Mouse (Mus musculus): ENCODE measurements at regions not wholly inside any gene's neighbourhood (a gene's known extent, or its start where the extent isn't known, plus 50 kb on each side); places are given as distances from the start of the nearest gene placed in this dataset.

- no peak for DNase-seq (ENCODE audit: low spot score)
Measured at GRCm38 (mm10) chr13:60057761-60058274, 119.3 kb downstream of the Gas1 start.

DNA sequence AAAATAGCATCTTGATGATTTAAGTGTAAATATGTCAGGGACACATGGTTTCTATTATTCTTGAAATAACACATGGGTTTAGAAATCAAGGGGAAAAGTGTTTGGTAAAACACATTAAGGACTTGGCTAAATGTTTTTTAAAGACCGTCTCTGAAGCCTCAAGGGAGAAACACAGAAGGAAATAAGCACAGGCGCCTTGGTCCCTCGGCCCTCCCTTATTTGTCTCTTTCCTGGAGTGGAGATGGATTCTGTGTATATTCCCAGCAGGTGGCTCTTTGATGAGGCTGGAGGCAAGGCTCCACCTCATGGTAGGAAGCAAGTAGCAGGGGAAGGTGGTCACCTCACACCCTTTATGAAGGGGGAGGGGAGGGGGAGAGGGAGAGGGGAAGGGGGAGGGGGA is 122.6 kb downstream of the Gas1 start:
- DNase-seq (ENCODE audit: low spot score): no peak

- DNase-seq (ENCODE audit: low spot score): no peak
Measured at GRCm38 (mm10) chr13:60054081-60054480, 123.1 kb downstream of the Gas1 start.

DNA sequence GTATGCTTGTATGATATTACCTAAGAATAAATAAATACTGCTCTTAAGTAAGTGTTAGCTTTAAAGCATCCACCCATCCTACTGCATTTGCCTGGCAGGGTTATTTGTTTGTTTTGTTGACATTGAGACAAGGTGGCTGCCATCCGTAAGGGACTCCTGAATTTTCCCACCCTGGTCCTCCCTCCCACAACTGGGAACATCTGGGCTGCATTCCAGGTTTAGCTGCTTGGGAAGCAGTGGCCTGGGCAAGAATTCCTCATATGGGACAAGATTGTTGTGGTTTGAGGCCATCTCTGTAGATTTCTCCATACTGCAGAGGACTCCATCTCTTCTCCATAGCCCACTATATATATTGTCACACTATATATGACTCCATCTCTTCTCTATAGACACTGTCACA is 125.3 kb downstream of the Gas1 start:
- DNase-seq (ENCODE audit: low spot score): no peak

DNA sequence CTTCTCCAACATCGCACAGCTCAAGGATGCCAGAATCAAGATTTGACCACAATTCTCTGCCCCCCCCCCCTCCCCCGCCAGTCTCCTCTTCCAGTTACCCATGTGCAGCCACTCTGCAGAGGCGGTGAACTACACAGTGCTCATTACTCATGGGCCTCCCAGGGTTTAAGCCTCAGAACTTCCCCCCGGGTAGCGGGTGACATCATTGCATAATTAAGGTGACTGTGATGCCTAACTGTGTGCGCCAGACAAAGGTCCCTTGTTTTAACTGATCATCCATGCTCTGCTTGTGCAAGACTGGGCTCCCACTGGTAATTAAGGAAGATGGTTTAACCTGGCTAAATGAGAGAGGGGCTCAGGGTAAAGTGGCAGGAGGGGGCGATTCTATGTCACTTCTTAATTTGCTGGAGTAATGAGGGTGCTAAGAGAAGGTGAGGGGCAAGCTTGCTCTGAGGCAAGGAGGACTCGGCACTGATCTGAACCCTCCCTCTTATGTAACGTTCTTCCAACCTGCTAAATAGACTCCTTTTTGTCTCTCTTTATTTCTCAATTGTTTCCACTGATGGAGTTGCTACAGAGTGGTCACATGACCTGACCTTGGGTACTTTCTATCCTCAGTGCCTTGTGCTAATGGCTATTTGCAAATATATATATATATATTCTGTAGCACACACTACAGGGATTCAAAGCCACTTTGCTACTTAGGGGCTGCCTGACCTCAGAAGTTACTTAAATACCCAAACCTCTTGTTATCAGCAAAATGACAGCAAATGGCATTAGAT is 126.2 kb downstream of the Gas1 start:
- DNase-seq (ENCODE audit: low spot score): no peak

DNA sequence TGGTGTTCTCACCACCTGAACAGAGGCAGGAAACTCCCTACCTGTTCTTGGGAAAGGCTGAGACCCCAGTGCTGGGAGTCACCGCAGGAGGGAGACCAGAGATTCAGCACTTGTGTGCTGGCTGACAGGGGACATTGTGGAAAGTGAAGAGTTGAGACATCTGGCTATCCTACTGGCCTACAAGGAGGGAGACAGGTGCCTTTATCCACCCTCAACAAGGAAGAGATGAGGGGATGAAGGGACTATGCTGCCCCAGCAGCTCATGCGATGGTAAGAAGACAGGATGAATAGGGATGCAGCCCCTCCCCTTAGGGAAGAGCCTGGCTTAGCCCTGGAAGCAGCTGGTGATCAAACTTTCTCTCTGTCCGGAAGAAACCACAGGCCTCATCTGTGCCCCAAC is 127.5 kb downstream of the Gas1 start:
- no peak for DNase-seq (ENCODE audit: low spot score)

DNA sequence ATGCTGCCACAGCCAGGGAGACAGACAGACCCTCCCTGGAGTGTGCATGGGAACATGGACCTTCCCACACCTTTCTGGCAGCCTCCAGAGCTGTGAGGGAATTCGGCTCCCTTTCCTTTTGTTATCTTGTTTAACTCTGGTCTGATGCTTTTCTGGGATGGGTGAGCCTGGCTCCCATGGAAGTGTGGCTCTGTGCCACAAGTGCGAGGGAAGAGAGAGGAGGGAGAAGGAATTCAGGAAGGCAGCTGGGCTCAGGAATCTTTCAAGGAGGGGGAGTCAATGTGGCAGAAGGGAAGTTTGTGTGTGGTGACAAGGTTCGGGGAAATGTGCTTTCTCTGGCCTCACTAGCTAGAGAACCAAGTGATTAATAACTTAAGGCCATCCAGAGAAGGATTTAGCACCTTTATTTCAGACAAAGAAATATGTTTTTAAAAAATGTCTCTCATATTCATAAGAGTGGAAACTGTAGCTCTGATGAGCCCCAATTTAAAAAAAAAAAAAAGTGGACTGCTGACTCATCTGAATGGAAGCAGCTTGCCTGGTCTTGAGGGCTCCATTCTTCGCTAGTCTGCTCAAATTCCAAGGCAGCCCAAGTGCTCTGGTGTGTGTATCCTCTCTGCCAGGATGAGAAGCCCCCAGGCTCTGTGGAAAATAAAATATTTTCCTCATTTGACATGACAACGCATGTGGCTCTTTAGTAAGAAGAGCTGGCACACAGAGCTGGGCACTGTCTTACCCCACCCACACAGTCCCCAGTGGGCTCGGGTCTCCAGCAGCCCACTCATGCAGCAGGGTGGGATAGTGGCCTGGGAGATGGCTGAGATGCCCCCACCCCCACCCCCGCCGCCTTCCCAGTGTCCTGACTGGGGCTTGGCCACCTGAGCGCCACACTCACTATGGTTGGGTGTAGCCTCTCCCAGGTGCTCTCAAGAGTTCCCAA is 129.1 kb downstream of the Gas1 start:
- no peak for DNase-seq (ENCODE audit: low spot score)

DNA sequence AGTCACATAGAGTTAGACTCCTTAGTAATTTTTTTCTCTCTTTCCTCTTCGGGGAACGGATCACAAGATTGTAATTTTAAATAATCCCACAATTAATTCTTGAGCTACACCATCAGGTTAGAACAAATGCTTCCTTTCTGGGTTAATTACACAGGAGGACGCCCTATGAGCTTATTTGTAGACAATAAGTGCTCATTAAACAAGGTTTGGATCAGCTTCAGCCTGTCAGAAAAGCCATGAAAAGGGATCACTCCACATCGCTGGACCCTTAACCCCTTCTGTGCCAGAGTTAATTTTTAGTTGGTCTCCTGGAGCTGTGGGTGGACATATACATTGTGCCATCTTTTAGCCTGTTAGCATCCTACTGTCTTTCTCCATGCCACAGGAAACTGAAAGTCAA is 131.4 kb downstream of the Gas1 start:
- no peak for DNase-seq (ENCODE audit: low spot score)

DNA sequence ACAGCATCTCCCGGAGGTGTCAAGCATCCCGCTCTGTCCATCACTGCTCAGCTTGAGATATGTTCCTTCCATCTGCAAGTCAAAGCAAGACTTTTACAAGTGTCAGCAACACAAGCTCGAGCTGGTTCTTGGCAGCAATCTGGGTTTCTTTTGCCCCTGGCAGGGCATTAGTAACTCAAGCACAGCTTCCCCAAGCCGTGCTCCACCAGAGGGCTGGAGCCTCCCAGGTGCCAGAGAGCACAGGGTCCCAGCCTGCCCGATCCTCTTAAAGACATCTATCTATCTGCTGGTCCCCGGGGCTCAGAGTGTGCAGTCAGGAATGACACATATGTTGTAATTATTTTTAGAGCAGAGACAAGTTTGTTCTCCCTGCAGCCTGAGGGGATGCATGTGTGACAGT is 132.3 kb downstream of the Gas1 start:
- DNase-seq (ENCODE audit: low spot score): no peak

DNA sequence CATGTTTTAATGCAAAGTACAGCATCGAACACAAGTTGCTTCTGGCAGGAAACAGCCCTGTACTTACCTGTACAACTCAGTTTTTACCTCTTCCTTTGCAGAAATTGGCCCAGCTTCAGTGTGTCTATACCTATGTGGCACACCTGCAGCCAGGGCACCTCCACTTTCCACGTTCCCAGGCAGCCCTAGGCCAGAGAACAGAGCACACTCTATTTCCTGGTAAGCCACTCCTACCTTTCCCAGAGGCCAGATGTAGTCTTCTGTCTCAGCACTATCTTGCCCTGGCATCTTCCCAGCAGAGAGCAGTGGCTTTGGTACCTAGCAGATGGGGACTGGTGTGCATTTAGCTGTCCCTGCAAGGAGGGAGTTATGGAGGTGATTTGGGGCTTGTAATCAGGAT is 134.7 kb downstream of the Gas1 start:
- no peak for DNase-seq (ENCODE audit: low spot score)

DNA sequence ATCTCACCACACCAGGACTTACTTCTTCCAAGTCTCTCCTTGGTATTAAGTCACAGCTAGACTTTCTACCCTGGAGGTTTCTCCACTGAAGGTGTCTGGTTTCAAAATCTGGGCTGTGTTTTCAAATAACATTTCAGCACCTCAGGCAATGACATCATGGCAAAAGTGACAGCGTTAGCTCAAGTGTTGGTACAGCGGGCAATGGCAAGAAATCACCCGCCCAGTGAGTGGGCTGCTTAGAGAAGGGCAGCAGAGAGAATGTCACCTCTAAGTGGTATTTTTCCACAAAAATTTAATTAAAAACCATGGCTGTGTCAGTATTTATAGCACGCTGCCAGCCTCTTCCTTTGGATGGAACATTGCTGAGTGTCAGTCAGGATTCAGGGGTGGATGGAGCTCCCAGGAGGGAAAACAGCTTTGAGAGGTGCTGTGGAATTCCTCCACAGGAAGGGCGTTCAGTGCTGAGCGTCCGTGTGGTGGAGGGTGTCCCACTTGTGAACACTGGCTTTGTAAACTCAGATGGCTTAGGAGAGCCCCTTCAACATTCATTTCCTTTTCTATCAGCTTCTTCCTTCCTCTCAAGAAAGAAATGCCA is 141.5 kb downstream of the Gas1 start:
- no peak for DNase-seq (ENCODE audit: low spot score)

DNA sequence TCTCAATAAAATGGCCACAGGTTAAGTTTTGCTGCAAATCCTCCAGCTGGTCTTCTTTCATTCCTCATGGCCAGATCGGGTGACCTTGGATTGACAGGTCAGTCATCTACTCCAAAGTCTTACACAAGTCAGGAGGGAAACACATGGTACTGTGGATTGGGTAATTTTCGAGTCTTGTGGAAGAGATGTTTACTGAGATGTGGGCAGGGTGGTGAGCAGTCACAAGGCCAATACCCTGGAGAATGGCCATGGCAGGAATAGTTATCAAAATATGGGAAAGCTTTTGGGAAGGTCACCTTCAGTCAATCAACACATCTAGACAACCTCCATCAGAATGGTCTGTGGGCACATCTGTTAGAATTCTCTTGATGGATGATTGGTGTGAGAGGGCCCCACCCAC is 144.0 kb downstream of the Gas1 start:
- no peak for DNase-seq (ENCODE audit: low spot score)

DNA sequence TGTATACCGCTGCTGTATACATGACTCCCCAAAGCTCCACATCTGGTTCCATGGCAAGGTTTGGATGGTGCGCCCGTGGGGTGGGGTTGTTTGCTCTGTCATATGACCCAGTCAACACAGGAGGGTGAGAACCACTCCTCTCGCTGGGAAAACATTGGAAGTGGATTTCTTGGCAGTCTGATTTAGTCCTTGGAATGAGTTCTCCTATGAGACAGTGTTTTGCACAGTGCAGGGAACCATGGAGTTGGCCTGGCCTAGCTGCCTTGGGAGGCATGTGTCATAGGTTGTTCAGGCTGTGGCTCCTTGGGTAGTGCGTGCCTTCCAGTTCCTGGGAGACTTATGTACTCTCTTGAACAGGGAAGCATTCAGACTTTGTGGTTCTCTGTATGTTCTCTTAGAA is 144.6 kb downstream of the Gas1 start:
- DNase-seq (ENCODE audit: low spot score): no peak

- DNase-seq (ENCODE audit: low spot score): no peak
Measured at GRCm38 (mm10) chr13:60029591-60029990, 147.6 kb downstream of the Gas1 start.

DNA sequence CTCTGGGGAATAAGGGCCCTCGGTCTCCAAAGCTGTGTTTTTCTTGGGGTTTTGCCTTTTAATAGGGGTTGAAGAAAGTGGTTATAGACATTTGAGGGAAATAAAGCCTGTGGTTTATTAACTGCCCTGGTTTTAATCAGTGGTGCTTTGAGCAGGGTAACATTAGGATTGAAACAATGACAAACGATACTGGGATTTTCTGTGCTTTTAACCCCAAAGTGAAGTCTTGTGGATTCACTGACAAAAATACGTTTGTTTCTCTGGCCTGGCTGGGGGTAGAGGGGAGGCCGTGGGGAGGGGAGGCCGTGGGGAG is 157.0 kb downstream of the Gas1 start:
- no peak for DNase-seq (ENCODE audit: low spot score)

- DNase-seq (ENCODE audit: low spot score): no peak
Measured at GRCm38 (mm10) chr13:60019291-60020174, 157.6 kb downstream of the Gas1 start.

DNA sequence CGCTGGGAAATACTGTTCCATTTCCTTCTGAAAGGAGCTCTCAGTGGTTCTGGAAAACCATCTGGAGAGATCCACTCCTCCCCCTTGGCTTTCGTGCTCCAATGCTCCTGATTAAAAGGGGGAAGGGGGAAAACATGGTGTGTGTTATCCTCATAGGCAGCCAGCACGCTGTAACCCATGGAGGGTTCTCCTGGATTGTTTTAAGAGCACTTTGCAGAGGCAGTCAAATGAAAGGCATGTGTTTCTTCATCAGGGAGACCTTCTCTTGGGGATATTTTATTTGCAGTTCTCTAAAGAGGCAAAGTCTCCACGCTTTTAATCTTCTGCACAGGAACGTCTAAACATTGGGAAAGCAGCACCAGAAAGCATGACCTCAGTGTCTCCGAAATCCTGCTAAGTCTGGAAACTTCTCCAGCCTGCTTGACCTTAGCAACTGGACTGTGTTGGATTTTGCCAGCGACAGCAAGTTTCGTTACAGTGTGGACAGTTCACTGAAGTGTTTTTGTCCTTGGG is 161.3 kb downstream of the Gas1 start:
- no peak for DNase-seq (ENCODE audit: low spot score)

- DNase-seq (ENCODE audit: low spot score): no peak
Measured at GRCm38 (mm10) chr13:60012046-60012813, 164.9 kb downstream of the Gas1 start.

DNA sequence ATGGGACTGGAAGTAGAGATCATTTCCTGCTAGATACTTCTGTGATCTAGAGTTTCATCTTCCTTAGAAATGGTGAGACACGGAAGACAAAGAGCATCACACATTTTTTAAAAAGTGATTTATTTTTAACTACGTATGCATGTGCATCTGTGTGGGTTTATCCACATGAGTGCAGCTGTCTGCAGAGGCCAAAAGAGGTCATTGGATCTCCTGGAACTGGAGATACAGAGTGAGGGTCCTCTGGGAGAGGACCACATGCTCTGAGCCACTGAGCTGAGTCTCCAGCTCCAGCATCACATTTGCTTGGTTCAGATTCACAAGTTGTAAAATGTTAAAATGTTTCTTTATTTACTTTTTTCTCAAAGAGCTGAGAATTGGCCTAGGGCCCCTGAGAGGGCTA is 166.1 kb downstream of the Gas1 start:
- no peak for DNase-seq (ENCODE audit: low spot score)

- no peak for DNase-seq (ENCODE audit: low spot score)
Measured at GRCm38 (mm10) chr13:60007593-60007992, 169.6 kb downstream of the Gas1 start.

- no peak for DNase-seq (ENCODE audit: low spot score)
Measured at GRCm38 (mm10) chr13:60007031-60007430, 170.1 kb downstream of the Gas1 start.
